Mouse (Mus musculus) heart, adult 8-10 months (tissue): ENCODE measurements around the gene Abo. TPM values are rescaled to one million over a fixed set of nuclear protein-coding genes. Genes with fewer than 3 reads are reported as not detected.
"Not testable (repeated sequence)": the region's sequence is repeated elsewhere in the genome, so short reads cannot be mapped to it uniquely, and the experiment has no call there.

Source experiments
- DNase-seq: peaks from one replicate; pipeline ENCODE4 v3.0.0; 2022; ENCODE audit warnings: low spot score
- total RNA-seq, 4 experiments: library from RNA; stranded (reverse); gene quantifications; 2 replicates each; pipeline ENCODE4 v1.2.4; 2022

Abo gene
- not detected for total RNA-seq

DNA sequence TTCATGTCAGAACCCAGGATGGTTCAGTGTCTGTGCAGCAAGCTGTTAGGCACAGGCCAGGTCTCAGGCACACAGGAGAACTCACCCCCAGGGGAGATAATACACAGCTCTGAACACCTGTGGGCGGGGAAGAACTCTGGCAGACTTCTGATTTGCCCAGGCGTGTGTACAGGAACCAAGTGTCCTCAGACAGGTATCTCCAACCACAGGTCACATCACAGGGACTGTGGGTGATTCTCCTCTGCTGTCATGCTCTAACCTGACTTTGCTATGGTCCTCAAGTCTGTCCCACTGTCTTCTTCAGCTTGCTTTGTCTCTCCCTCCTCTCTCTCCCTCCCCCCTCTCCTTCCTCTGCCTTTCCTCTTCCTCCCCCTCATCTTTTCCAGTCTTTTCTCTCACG is at the start of gene Abo:
TSS of gene Abo (minus strand) at position 101 of the 400 bp plus-strand sequence.
- DNase-seq, result no peak

DNA sequence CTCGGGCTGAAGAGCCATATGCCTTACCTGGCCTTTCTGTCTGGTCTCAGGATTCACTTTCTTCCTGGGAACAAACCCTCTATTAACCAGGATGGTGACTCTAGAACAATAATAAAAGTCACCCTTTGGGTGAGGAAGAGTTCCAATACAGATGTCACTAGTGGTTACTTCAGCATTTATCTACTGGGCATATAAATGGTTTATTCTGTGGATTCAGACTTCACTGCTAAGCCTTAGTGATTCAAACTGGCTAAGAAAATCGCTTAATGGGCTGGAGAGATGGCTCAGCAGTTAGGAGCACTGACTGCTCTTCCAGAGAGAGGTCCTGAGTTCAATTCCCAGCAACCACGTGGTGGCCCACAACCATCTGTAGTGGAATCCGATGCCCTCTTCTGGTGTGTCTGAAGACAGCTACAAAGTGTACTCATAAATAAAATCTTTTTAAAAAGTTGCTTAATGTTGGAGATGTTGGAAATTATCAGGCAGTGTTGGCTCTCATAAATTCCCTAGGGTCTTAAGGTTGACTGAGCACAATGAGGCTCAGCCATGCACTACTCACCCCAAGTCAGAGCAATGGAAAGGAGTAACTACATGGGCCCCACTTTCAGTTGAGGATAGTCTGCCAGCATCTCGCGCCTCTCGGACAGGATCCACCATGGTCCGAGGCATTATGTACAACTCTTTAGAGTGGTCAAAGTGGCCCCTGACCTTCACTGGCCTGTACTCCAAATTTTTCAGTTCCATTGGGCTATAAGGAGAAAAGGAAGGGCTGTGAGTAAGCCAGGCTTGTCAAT is 49.6 kb upstream of the Abo start:
- no peak for DNase-seq

DNA sequence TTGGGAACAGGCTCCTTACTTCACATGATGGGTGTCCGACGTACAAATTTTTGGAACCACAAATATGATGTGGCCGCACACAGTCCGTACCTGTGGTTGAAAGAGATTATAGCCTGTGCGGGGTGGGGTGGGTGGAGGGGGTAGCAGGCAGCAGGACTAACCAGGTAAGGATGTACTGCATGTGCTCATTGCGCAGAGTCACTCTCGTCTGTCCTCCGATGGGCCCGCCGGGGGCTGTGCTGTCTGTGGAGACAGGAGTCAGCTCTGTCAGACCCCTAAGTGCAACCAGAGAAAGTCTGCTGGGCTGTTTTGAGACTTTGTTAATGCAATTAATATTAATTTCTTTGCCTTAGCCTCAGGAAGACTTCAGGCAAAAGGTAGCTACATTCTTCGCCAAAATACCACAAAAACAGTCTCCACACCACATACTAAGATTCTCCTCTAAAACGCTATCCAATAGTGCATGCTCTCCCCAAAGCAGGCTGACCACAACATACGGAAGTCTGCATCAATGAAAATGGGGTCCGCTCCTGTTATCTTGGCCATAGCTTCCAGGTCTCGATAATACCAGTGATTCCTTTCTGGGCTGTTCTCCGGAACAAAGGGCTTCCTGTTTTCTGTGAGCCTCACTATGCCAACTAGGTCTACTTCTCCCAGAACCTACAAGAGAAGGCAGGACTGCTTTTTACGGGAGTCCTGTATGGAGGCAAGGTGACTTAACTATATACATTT is 48.8 kb upstream of the Abo start:
- no peak for DNase-seq

DNA sequence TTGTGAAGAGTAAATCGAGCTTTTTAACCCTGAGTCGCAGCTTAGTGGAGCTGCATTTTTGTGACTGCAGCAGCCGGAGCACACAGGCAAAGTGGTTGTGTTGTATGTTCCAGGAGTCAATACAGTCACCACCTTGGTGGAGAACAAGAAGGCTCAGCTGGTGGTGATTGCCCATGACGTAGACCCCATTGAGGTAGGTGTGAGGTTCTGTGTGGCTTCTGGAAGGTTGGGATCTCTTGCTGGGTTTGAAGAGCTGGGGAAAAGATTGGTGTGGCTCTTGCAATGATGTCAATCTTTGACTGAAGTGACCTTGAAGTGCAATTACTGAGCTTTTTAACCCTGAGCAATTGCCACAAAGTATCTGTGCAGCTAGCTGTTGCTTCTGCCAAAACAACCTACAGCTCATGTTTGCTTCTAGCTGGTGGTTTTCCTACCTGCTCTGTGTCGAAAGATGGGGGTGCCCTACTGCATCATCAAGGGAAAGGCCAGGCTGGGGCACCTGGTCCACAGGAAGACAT is 47.5 kb upstream of the Abo start:
- no peak for DNase-seq

DNA sequence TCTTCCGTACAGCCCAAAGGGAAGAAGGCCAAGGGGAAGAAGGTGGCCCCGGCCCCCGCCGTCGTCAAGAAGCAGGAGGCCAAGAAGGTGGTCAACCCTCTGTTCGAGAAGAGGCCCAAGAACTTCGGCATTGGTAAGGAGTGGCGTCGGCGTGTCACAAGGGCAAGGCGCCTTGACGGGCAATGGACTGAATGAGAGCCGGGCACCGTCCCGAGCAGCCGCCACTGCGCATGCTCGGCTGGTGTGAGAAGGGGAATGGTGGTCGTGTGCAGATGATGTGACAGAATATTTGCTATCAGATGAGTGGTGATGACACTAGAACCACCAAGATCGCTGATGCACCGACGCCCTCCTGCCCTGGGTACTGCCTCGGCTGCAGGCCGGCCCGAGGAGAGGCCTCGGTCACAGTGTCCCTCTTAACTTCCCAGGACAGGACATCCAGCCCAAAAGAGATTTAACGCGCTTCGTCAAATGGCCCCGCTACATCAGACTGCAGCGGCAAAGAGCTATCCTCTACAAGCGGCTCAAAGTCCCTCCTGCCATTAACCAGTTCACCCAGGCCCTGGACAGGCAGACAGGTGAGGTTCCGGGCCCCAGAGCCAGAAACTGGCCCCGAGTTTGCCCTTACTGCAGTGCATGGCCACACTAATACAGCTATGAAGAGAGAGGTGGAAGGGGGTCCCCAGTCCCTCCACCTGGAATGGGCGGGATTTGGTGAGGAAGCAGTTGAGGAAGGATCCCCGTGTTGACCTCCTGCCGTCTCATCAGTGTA is 46.4 kb upstream of the Abo start:
- DNase-seq, result no peak

DNA sequence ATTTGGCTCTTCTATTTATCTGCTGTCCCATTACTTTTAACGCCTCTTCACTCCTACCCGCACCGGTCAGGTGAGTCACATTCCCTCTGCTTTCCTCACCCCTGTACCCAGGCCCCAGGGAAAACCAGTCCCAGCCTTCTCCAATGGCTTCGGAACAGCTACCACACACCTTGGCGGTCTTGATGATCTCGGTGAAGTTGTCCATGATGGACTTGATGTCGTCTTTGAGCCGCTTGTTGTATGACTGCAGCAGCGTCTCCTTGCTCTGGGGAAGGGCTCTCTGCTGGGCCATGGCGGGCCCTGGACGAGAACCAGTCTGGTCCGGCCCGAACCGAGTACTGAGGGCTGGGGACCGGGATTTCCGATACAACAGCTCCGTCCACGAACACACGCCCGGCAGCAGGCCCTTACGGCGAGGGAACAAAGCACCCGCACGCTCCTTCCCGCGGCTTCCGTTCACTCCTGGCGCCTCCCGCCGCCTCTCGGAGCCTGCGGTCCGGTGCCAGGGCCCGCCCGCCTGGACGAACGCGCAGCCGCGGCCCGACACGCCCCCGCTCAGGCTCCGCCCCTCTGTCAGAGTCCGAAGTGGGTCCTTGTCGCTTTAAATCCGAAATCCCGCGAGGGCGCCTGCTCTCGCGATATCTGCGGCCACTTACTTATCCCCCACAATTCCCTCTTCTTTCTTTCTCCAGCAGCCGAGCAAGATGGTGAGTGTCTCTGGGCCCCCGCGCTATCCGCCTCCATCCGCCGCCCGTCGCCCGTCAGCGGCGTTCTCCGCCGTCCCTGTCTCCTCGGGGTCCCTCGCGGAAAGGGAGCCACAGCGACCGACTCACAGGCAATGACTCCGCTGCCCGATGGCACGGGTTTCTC is 45.6 kb upstream of the Abo start, which contains the start of the genes Med22 and Rpl7a:
TSS of gene Med22 (minus strand) at position 554 of the 870 bp plus-strand sequence.
TSS of gene Rpl7a (plus strand) at position 641 of the 870 bp plus-strand sequence.
- peak; percentile 99 for DNase-seq

DNA sequence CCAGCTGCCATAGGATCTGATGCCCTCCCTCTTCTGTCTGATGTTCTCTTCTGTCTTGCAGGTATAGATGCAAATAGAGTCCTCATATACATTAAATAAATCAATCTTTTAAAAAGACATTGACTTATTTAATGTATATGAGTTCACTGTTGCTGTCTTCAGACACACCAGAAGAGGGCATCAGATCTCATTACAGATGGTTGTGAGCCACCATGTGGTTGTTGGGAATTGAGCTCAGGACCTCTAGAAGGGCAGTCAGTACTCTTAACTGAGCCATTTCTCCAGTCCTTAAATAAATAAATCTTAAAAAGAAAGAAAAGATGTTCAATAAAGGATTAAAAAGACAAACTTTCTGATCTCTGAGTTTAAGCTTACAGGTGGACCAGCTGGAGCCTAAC is 44.6 kb upstream of the Abo start:
- DNase-seq, result no peak

DNA sequence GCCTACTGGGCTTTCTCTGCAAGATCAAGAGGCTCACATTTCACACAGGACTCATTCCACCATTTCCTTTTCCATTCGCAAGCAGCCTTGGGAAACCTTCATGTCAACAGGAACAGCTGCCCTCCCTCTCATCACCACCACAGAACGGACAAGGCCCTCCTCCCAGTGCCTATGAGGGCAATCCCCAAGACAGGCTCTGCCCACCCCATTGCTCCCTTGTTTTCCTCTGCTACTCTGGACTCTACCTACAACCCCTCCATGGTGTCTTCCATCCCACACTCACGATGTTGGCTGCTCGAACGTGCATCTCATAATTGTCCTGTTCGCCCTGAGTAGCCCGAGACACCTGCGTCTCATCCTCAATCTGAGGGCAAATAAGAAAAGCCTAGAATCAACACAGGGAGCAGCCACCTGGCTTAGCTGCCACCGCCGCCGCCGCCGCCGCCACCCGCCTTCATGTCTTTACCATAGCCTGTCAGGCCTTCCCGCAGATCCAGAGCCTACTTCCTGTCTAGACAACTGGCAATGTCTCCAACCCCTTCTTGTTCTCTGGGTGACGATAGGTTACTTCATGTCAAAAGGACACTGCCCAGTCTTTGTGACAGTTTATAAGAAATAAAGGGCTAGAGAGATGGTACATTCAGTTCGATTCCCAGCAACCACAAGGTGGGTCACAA is 44.1 kb upstream of the Abo start:
- no peak for DNase-seq

DNA sequence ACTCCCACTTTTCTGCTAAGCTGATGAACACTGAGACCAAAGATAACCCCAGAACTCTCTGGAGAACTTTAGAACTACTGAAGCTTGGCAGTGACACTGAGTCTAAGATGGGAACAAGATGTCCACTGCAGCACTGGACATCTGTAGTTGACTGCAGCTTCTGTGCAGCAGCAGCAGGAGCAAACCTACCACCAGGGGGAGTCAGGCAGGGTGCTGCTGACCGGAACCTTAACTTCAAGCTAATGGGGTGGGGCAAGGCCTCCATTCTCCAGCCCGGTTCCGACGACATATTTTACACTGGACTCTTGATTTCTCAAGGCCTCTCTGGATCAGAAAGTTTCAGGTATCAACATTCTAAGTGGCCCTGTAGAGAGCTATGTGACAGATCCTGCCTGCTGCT is 42.3 kb upstream of the Abo start:
- peak; percentile 28 for DNase-seq

DNA sequence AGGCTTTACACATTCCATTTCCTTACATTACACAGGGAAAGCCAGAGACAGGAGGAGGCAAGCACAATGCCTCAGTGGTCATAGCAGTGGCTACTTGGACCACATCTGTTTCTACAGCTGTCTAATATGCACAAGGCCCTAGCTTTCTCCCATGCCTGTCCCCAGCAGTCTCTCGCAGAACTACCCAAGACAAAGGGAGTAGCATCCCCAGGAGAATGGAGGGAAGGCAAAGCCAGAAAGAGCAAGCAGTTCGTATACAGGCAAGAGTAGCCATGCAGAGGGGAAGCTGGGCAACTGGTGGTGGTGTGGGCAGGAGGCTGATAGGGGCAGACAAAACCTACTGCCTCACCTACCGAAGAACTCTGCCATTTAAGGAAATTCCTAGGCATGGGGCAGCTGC is 41.7 kb upstream of the Abo start:
- DNase-seq, result no peak

DNA sequence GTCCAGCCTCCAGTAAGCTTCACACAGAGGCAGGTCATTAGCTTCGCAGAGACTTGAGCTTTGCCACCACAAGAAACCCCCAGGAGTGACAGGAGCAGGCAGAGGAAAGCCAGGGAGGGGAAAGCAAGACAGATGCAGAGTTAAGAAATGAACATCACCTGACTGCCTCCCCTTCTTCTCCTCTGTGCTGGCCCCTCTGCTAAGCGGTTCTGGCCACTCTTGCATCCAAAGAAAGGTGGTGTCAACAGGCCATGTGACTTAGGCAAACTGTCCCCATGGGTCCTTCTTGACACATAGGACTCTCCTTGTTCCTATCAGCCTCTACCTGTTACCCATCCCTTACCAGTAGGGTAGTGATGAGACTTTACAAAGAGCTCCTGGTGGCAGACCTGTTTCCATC is 41.2 kb upstream of the Abo start:
- DNase-seq, result no peak

DNA sequence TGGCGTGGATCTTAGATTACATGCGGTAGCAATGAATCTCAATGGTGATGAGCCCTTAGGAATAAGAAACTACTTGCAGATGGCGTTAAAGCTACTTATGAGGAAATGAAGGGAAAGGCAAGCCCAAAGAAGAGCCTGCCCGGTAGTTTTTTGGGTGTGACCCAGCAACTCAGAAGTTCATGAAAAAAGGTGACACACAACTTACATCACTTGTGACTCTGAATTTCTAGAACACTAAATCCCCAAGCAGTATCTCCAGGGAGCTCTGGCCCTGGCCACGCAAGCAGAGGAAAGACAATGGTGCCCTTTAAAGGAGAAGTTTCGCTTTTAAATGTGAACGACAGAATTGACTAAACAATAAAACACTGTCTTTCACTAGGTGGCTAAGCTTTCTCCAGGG is 38.5 kb upstream of the Abo start:
- DNase-seq, result no peak

DNA sequence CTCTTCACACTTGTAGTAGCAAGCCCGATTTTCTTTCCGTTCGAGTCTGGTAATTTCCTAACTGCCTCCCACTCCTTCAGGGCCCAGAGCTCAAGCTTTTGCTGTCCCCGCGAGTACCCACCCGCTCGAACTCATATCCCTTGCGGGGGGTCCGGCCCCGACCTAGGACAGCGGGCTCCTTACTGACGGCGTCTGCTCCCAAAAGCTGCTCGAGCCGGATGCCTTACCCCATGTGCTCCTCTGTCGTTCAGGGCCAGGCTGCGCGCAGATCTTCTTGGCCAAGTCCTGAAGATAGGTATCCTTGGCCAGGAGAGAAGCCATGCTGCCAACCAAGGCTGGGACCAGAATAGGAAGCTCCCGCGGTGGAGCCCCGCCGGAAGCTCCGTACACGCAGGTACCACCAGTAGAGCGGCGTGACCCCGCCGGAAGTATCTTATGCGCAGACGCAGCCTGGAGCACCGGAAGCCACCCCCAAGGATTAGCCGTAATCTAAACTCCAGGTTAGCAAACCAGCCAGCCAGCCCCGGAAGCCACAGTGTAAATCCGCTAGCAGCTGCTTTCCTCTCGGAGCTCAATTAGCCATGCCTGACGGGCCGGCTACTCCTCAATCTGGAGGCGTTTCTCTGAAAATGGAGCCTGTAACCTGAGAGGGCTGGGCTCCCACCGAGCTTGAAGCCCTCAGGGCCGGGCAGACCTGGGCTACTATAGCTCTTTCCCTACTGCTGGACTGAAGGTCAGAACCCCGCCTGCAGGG is 37.9 kb upstream of the Abo start, which contains the start of gene Surf6:
TSS of gene Surf6 (minus strand) at position 413 of the 754 bp plus-strand sequence.
- peak; percentile 97 for DNase-seq

DNA sequence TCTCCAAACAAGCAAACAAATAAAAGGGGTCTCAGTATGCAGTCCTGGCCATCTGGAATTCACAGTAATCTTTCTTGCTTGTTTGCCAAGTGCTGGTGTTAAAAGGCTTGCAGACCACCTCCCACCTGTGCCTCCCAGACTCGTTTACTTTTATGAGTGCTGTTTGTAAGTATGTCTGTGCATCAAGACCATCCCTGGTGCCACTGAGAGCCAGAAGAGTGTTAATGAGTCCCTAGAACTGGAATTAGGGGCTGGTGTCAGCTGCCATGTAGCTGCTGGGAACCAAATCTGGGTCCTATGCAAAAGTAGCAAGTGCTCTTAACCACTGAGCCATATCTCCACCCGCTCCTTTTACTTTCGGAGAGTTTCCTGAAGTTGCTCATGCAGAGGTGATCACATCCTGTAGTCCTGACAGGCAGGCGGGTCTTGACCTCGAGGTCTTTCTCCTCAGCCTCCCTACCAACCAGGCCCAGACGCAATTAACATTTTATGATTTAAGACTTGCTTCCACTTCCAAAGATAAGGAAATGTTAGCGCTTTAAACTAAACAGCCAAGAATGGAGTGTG is 37.1 kb upstream of the Abo start:
- DNase-seq, result no peak

DNA sequence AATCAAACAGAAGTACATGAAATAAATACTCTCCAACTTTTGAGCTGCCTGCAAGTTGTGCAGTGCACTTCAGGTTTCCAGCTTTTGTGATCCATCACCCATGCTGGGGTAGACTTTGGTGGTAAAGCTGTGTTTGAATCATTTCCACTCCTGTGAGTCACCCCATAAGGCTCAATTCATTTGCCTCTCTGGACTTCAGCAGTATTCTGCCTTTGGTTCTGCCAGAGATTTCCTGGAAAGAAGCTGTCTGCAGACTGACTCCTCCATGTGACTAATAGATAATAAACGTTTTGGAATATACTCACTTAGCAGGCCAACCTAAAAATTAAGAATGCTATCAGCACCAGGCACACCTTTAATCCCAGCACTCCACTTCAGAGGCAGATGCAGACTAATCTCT is 36.0 kb upstream of the Abo start:
- DNase-seq, result no peak

DNA sequence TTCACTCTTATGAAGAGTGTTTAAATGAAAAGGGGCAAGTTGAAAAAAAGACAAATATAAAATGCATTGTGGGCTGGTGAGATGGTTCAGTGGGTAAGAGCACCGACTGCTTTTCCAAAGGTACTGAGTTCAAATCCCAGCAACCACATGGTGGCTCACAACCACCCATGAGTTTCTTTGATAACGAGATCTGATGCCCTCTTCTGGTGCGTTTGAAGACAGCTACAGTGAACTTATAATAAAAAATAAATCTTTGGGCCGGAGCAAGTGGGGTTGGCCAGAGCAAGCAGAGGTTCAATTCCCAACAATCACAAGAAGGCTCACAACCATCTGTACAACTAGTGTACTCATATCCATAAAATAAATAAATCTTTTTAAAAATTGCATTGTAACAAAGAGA is 31.1 kb upstream of the Abo start:
- no peak for DNase-seq

DNA sequence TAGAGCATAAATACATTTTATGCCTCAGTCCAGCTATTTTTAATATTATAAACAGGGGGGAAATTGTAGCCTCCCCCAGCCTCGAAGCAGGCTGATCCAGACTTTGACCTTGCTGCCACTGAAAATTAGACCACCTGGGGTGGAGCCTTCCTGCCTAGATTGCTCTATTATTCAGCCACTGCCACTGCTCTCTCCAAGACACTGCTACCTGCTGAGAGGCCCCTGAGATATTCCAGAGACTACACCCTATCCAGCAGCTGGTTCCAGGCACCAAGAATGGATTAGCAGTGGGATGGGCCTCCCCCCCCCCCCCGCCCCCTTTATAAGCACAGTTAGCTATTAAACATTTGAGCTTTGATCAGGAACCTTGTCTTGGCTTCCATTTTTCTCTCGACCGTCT is 21.4 kb upstream of the Abo start:
- not testable (repeated sequence) for DNase-seq

DNA sequence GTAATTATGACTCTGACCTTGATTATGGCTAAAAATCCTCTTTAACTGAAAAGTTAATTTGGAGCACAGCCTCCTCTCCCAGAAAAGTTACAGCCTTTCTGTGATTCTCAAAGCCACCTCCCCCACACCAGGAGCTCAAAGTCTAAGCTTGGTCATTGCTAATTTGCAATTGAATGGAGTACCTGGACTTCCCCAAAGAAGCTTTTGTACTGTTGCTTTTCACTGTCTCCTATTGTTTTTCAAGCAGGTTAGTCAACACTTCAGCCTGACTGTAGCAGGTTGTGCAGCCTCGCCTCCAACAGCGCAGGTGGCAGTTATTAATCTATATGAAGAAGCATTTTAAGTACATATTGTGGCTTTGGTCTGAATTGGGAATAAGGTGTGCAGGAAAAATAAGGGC is 20.8 kb upstream of the Abo start:
- DNase-seq, result not testable (repeated sequence)

DNA sequence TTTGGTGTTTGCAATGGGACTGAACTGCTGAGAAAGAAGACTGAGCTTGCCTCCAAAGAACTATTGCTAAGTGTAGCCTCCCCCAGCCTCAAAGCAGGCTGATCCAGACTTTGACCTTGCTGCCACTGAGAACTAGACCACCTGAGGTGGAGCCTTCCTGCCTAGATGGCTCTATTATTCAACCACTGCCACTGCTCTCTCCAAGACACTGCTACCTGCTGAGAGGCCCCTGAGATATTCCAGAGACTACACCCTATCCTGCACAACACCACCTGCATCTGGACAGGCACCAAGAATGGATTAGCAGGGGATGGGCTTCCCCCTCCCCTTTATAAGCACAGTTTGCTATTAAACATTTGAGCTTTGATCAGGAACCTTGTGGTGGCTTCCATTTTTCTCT is 13.8 kb upstream of the Abo start:
- DNase-seq, result no peak
